Mouse (Mus musculus): Measurements from ENCODE around the gene Gpn3.

Gpn3 gene

GRCm38 (mm10) chr5:122371591-122372191 lies at the start of gene Gpn3:
Gene Gpn3 (plus strand): TSS chr5:122371876.
- DNase-seq (ENCODE audit: low read depth), result peak; percentile 41

- no peak for DNase-seq (ENCODE audit: low read depth)
These were observed 48.2 kb upstream of the Gpn3 start for GRCm38 (mm10) chr5:122323523-122323922.

GRCm38 (mm10) chr5:122324608-122325431 lies 46.9 kb upstream of the Gpn3 start:
- DNase-seq (ENCODE audit: low read depth), result no peak

DNA sequence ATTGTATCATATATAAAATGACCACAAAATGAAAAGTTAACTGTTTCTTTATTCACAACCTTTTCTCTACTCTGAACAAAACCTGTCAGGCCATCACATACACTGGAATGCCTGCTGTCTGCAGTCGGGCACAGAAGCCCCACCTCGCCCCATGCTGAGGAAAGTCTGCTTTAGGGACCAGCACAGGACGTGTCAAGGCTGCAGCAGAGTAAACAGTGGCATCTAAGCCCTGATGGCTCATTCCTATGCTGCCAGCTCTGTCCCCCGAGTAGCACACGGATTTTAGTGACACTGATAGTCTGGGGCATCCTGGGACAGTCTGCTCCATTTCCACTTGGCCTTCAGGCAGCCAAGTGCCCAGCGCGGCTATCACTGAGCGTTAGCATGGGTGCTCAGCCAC lies 46.2 kb upstream of the Gpn3 start:
- DNase-seq (ENCODE audit: low read depth), result no peak

- DNase-seq (ENCODE audit: low read depth), result no peak
These were observed 44.4 kb upstream of the Gpn3 start for GRCm38 (mm10) chr5:122327283-122327682.

DNA sequence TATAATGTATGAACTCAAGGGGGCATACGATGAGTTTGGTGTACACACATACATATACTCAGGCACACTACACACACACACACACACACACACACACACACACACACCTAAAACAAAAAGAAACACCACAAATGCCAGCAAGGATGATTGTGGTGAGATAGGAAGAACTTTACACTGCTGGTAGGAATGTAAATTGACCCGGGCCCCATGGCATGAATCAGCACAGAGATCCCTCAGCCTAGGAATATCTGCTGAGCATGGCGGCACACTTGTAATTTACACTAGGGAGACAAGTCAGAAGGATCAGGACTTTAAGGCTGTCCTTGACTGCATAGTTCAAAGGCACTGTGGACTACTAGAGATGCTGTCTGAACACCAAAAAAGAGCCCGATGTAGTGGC lies 41.4 kb upstream of the Gpn3 start:
- peak; percentile 54 for DNase-seq (ENCODE audit: low read depth)

GRCm38 (mm10) chr5:122334682-122335081 lies 37.0 kb upstream of the Gpn3 start:
- no peak for DNase-seq (ENCODE audit: low read depth)

DNA sequence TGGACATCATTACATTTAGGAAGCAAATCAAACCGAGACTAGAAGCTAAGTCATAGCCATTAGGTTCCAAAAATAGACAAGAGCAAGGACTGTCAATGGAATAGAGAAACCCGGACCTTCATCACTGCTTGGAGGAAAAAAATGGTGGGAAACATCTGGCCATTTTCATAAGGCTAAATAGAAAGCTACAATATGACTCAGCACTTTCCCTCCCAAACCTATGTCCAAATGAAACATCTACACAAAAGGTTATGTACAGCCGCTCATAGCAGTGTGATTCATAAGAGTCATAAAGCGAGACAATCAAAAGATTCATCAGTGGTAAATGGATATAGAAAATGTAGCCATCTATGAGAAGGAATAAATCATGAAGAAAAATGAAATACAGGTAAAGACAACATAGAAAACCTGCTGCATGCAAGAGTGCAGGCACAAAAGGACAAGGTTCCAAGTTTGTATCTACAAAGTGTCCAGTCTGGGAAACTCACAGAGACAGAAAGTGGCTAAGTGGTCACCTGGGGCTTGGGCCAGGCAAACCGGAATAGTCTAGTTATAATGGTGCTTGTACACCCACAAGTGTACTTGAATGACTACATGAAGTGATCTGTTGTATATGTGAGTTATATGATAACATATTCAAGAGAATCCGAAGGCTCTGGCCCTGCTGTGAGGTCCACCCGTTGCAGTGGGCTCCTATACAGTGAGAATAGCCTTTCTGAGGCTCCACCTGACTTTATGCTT lies 35.0 kb upstream of the Gpn3 start:
- no peak for DNase-seq (ENCODE audit: low read depth)

DNA sequence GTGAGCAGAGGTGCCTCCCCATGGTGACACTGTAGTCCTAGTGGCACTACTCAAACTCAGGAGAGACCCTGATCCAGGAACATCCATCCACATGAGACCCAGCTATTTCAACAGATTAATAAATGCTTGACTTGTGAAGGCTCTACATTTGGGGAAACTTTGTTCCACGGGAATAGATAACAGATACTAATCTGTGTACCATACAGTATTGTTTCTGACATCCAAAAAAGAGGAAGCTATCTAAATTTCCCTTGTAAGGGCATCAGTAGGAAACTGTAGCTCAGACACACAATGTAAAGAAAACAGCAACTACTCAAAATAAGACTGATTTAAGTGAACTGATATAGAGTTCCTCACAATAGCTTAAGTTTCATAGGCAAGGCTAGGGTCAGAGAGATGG lies 28.8 kb upstream of the Gpn3 start:
- no peak for DNase-seq (ENCODE audit: low read depth)

GRCm38 (mm10) chr5:122343768-122344167 lies 27.9 kb upstream of the Gpn3 start:
- DNase-seq (ENCODE audit: low read depth), result no peak

GRCm38 (mm10) chr5:122344260-122344659 lies 27.4 kb upstream of the Gpn3 start:
- peak; percentile 71 for DNase-seq (ENCODE audit: low read depth)

DNA sequence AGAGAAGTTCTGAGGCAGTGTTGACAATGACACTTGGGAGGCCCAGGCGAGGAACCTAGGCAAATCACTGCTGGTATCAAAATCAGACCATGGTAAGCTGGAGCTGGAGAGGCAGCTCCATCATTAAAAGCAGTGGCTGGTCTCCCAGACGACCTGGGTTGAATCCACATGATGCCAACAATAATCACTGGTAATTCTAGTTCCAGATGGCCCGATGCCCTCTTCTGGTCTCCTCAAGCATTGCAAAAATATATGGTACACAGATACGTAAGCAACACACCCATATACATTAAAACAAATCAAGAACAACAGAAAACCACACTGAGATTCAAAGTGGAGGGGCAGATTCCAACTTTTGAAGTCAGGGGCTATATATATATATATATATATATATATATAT lies 25.9 kb upstream of the Gpn3 start:
- DNase-seq (ENCODE audit: low read depth), result no peak

- peak; percentile 100 for DNase-seq (ENCODE audit: low read depth)
These were observed 17.7 kb upstream of the Gpn3 start, which contains the start of the genes Rad9b and Vps29 for GRCm38 (mm10) chr5:122353807-122354491. Gene Rad9b (minus strand): TSS chr5:122354233. Gene Vps29 (plus strand): TSS chr5:122354369.

GRCm38 (mm10) chr5:122354492-122355067 lies 17.1 kb upstream of the Gpn3 start:
- no peak for DNase-seq (ENCODE audit: low read depth)

DNA sequence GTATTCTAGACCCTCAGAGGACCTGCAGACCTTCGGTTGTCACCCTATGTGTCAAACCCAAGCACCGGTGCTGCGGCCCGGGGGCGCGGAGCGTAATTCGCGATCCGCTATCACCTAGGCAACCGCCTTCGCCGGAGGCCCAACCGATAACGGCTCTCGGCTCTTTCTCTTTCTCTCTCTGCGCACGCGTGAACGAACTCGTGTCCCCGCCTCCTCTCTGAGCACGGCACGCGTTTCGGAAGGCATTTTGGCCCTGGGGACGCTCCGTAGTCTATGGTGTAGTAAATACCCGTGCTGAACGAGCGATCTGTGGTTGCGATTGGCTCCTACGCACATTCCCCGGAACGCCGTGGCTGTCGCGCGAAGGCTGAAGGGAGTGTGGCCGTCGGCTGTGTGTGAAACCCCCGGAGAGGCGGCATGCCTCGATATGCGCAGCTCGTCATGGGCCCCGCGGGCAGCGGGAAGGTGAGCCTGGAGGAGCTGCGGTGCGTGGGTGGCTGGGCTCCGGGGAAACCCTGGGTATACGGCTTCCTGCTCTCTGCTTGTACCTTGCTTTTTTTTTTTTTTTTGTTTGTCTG lies 605 bp downstream of the Gpn3 start, which contains the start of gene Fam216a:
Gene Fam216a, minus strand, starts transcription at position 173 of the 578 bp plus-strand sequence.
- peak; percentile 99 for DNase-seq (ENCODE audit: low read depth)

DNA sequence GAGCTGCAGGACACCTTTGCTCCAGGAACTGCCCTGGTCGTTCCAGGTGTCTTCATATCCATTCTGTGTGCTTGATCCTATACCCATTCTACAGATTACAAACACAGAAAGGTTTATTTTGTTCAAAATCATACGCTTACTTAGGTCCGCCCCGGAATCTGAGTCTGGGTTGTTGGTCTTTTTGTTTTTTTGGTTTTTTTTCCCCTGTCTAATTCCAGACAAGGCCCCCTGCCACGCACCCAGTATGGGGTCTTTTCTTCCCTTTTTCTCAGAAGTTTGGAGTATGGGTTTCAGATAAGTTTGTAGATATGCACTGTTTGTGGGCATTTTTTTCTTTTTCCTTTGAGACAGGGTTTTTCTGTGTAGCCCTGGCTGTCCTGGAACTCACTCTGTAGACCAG lies 1.2 kb downstream of the Gpn3 start:
- no peak for DNase-seq (ENCODE audit: low read depth)

DNA sequence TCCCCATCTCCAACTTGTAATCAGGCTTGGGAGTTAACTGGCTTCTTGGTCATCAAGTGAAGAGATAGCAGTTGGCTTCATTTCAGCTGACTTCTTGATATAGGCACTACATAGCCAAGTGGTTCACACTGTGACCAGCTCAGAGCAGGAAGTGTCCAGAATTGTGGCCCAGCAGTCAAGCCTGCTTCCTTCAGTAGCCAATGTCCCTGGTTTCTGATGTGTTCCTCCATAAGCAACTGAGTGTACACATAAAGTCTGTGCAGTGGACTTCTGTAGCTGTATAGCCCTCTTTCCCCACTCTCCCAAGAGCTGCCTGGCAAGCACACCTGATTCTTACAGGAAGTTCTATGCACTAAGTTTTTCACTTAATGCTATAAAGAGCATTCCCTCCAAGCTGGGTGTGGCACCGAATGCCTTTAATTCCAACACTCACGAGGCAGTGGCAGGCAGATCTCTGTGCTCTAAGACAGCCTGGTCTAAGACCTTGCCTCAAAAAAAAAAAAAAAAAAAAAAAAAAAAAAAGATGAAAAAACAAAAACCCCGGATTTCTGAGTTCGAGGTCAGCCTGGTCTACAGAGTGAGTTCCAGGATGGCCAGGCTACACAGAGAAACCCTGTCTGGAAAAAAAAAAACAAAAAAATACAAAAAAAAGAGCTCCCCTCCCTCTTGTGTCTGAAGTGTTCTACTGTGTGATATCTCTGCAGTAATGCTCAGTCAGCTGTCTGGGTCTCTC lies 5.6 kb downstream of the Gpn3 start:
- no peak for DNase-seq (ENCODE audit: low read depth)

GRCm38 (mm10) chr5:122378171-122378570 lies 6.5 kb downstream of the Gpn3 start:
- no peak for DNase-seq (ENCODE audit: low read depth)

DNA sequence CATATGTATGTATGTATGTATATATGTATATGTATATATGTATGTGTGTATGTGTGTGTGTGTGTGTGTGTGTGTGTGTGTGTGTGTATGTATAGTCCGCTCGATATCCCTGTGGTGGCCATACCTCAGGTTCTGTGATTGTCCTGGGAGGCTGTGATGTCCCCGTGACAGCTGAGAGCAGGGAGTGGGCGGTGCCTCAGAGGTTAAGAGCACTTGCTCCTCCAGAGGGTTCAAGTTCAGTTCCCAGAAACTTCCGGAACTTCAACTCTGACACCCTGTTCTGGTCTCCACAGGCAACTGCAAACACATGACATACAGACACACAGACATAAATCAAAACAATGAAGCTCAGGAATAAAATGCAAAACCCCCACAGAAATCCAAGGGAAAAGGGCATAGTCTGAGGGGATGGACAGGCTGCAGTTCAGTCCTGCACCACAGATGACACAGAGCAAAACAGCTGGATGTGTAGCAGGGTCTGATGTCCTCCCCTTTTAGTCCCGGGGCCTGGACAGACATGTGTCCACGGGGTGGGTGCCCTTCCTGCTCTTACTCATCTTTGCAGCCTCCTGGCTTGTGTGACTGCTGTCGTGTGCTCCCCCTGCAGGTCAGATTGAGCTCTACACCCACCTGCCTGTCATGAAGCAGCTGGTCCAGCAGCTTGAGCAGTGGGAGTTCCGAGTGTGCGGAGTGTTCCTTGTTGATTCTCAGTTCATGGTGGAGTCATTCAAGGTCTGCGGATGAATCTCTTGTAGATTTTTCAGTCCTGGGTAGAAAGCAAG lies 7.9 kb downstream of the Gpn3 start:
- peak; percentile 82 for DNase-seq (ENCODE audit: low read depth)

GRCm38 (mm10) chr5:122390006-122390405 lies 18.3 kb downstream of the Gpn3 start:
- DNase-seq (ENCODE audit: low read depth), result no peak

All from 416B (cell line).